Mouse (Mus musculus) layer of hippocampus, adult 18-20 months (tissue): ENCODE measurements around the gene Fam81a. TPM values are rescaled to one million over a fixed set of nuclear protein-coding genes. Genes with fewer than 3 reads are reported as not detected.
A peak's percentile ranks its signal among the peaks of the same experiment; 100 is the strongest.

Experiments
- DNase-seq, 2 experiments: peaks; one replicate each; pipeline ENCODE4 v3.0.0; 2022; ENCODE audit warnings: low spot score in 2 of 2
- long read RNA-seq: library from polyadenylated mRNA; stranded (forward); transcript quantifications from one replicate; pipeline ENCODE4 v2.0.0, GENCODE M21; 2021
- total RNA-seq, 2 experiments: library from RNA; stranded (reverse); gene quantifications; 2 replicates each; pipeline ENCODE4 v1.2.3; 2021

Fam81a gene
- total RNA-seq = 100 to 1,000 TPM; 100 to 105 TPM
- long read RNA-seq, transcript Fam81a-201 (9 exons, 3,703 nt) = major isoform, 55 of 73 reads
- long read RNA-seq, partial matches to known transcripts = 3 of 73 reads
- long read RNA-seq, other reads (novel, unspliced or antisense) = 15 of 73 reads

GRCm38 (mm10) chr9:70142460-70142859 lies at the start of gene Fam81a:
Gene Fam81a, minus strand, starts transcription at chr9:70142560.
- DNase-seq = no peak

GRCm38 (mm10) chr9:70182639-70183038 lies 40.3 kb upstream of the Fam81a start:
- no peak for DNase-seq

GRCm38 (mm10) chr9:70181719-70182118 lies 39.4 kb upstream of the Fam81a start:
- peak in 1 of 2 experiments; percentile 34 for DNase-seq

- no peak for DNase-seq
These were observed 33.9 kb upstream of the Fam81a start for GRCm38 (mm10) chr9:70176291-70176690.

- DNase-seq = no peak
These were observed 32.5 kb upstream of the Fam81a start for GRCm38 (mm10) chr9:70174896-70175295.

GRCm38 (mm10) chr9:70174291-70174848 lies 32.0 kb upstream of the Fam81a start:
- no peak for DNase-seq

GRCm38 (mm10) chr9:70168973-70169372 lies 26.6 kb upstream of the Fam81a start:
- no peak for DNase-seq

- DNase-seq = peak; percentile 40 to 50
These were observed 17.7 kb upstream of the Fam81a start for GRCm38 (mm10) chr9:70160071-70160470.

GRCm38 (mm10) chr9:70147618-70148017 lies 5.3 kb upstream of the Fam81a start:
- DNase-seq = no peak

- DNase-seq = no peak
These were observed 3.1 kb upstream of the Fam81a start for GRCm38 (mm10) chr9:70145426-70145825.

GRCm38 (mm10) chr9:70143326-70143725 lies 966 bp upstream of the Fam81a start:
- no peak for DNase-seq

- peak; percentile 18 to 28 for DNase-seq
These were observed 454 bp downstream of the Fam81a start for GRCm38 (mm10) chr9:70141885-70142326.

- DNase-seq = peak; percentile 86 to 94
These were observed 1.2 kb downstream of the Fam81a start for GRCm38 (mm10) chr9:70140871-70141796.

GRCm38 (mm10) chr9:70140340-70140739 lies 2.0 kb downstream of the Fam81a start:
- DNase-seq = peak in 1 of 2 experiments; percentile 42

- DNase-seq = no peak
These were observed 3.0 kb downstream of the Fam81a start for GRCm38 (mm10) chr9:70139331-70139885.

- no peak for DNase-seq
These were observed 3.8 kb downstream of the Fam81a start for GRCm38 (mm10) chr9:70138511-70138910.

GRCm38 (mm10) chr9:70137991-70138390 lies 4.4 kb downstream of the Fam81a start:
- DNase-seq = no peak

- no peak for DNase-seq
These were observed 7.2 kb downstream of the Fam81a start for GRCm38 (mm10) chr9:70135186-70135585.

GRCm38 (mm10) chr9:70134716-70135115 lies 7.6 kb downstream of the Fam81a start:
- no peak for DNase-seq

GRCm38 (mm10) chr9:70134215-70134614 lies 8.1 kb downstream of the Fam81a start:
- DNase-seq = no peak

GRCm38 (mm10) chr9:70130786-70131185 lies 11.6 kb downstream of the Fam81a start:
- no peak for DNase-seq

- DNase-seq = peak in 1 of 2 experiments; percentile 28
These were observed 30.5 kb downstream of the Fam81a start for GRCm38 (mm10) chr9:70111869-70112286.
